Mouse (Mus musculus): ENCODE results near the gene Itgax.

Itgax gene

DNA sequence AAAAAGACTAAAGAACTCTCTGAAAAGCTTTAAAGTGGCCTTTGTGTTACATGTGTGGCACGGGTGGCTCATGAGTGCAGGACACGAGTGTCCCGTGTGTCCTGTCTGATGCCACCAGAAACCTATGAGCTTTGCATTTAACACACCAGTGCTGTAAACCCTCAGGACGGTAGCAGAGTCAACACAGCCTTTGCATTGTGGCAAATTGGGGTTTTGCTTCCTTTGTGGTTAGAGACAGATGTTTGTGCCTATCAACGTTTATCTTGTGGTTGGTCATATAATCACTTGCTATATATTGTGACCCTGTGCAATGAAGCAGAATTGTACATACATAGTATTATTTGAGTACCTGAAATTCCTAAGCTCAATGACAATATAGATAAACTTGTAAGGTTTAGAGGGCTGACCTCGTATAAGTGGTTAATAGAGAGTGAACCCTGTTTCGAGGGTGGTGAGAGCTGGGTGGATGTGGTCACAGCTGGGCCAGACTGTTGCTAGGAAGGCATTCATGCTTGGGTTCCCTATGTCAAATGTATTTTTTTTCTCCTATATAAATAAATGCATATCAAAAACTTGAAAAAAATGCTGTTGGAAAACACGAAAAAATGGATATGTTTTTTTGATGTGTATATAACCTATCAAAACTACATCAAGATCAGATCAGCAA is 29.5 kb downstream of the Itgax start:
- peak; percentile 11 for DNase-seq (ENCODE audit: low read depth, low spot score)

DNA sequence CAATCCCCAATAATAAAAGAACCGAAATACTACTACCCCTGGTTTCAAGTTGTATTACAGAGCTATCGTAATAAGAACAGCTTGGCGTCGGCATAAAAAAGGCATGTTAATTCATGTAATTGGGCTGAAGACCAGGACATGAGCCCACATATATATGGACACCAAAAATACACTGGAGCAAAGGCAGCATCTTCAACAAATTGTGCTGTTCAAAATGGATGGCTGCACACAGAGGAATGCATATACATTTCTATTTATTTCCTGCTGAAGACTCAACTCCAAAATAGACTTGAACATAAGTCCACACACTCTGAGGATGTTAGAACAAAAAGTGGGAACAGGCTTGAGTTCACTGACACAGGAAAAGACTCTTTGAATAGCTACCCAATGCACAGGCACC is 34.7 kb downstream of the Itgax start:
- no peak for DNase-seq (ENCODE audit: low read depth, low spot score)

DNA sequence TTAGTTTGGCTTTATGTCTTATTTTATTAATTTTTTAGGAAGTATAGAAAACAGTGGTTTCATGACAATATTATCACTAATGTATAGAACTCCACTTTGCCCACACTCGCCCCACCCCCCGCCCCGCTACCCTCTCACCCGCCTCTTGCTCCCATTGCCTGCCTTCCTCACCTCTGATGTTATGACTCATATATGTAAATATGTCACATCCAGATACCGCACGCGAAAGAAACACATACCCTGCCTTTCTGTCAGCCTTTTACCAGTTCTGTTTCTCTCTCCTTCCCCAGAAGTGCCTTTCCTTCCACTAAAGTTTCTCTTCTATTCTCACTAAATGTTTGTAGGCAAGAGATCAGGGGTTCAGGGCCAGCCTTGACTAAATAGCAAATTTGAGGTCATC is 37.0 kb downstream of the Itgax start:
- DNase-seq (ENCODE audit: low read depth, low spot score), result peak; percentile 39

DNA sequence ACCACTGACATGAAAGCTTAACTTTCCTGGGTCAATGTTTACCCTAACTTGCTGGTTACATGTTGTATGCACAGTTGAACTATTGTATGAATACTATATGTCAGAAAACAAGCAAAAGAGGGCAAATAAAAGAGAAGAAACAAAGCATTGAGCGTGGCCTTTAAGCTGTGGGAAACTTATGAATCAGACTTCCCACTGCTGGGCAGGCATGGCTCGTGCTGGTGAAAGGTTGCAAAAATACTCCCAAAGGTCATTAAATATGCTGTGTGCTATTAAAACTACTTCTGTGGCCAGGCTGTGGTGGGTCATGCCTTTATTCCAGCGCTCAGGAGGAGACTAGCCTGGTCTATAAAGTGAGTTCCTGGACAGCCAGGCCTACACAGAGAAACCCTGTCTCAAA is 40.6 kb downstream of the Itgax start:
- DNase-seq (ENCODE audit: low read depth, low spot score), result no peak

DNA sequence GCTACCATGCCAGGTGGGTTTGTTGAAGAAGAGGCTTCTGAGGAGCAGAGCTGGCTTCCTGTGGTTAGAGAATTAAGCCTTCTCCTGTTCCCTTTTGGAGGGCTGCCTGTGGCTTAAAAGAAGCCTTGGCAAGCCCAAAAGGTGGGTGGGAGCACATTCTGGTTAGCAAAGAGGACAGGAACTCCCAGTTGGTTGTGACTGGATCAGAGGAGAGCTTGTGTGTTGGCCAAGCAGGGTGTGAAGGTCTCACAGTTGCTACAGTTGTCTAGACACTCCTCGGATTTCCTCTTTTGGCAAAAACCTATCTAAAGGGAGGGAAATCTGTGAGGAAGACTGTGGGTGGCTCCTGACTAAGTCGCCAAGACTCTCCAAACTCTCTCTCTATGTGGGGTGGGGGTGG is 49.0 kb downstream of the Itgax start:
- no peak for DNase-seq (ENCODE audit: low read depth, low spot score)

DNA sequence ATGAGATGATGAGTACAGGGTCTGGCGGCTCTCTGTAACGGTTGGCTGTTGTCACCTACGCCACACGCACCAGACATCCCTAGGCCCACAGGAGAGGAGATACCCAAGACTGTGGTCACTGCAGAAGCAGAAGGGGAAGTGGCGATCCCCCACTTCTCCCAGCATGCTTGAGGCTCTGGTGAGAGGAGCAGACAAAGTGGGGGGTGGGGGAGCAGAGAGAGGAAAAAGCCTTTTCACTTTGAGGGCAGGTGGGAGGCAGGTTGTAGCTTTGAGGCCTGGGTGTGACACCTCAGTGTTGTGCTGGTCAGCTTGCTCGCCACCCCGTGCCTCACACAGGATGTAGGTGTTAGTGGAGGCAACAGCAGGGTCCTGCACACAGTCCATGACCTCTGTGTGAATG is 50.8 kb downstream of the Itgax start:
- DNase-seq (ENCODE audit: low read depth, low spot score), result peak; percentile 13

DNA sequence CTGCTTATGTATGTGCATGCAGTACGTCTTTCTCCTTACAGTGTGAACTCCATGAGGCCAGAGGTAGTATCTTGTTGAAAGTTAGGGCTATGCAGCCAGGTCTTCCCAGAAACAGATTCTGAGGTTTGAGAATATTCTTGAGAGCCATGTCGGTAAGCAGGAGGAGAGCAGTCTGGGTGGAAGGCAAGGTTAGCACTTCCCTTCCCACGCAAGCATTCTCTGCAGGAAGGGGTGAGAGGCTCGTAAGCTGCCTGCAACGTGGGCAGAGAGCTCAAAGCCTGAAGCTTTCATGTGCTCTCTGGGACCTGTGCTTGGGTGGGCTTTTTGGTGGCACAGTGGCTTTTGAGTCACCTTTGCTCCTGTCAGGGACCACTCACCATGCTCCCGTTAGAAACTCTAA is 51.2 kb downstream of the Itgax start:
- DNase-seq (ENCODE audit: low read depth, low spot score), result peak; percentile 36

DNA sequence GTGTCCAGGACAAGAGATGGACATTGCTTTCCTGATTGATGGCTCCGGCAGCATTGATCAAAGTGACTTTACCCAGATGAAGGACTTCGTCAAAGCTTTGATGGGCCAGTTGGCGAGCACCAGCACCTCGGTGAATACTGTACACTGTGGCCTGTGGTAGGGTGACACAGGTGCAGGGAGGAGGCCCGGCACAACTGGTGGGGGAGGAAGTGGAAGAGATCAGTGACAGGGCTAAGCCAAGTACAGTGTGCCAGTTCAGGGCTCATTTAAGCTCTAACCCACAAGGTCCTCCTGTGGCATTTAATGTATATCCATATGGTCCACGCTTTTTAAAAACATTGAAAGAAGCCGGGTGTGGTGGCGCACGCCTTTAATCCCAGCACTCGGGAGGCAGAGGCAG is 52.3 kb downstream of the Itgax start:
- peak; percentile 10 for DNase-seq (ENCODE audit: low read depth, low spot score)
